Mouse (Mus musculus): ENCODE measurements at regions not wholly inside any gene's neighbourhood (a gene's known extent, or its start where the extent isn't known, plus 50 kb on each side); places are given as distances from the start of the nearest gene placed in this dataset.

DNA sequence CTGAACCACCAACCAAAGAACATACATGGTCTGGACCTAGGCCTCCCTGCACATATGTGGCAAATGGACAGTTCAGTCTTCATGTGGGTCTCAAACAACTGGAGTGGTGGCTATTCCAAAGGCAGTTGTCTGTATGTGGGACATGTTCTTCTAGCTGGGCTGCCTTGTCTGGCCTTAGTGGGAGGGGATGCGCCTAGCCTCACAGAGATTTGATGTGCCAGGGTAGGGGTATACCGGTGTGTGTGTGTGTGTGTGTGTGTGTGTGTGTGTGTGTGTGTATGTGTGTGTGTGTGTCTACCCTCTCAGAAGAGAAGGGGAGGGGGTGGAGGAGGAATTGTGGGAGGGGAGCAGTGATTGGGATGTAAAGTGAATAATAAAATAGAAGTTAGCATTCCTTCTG, 344.0 kb downstream of the Dhx35 start:
- DNase-seq (ENCODE audit: low spot score), result no peak

DNA sequence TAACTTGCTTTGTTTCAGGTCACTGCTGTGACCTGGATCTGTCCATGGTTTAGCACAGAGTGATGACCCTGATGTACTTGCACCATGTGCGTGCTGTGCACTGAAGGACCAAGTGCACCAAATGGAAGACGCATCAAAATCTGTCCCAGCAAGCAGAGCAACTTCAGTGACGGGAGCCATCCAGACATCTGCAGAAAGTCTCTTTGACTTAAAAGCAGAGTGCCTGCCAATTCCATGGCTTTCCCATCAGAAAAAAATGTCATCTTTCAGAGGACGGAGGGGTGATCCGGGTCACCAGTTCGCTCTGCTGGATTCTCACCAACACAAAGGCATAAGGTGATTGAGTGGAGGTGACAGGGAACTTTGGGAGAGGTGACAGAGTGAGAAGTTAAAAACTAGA, 351.4 kb downstream of the Dhx35 start:
- no peak for DNase-seq (ENCODE audit: low spot score)

DNA sequence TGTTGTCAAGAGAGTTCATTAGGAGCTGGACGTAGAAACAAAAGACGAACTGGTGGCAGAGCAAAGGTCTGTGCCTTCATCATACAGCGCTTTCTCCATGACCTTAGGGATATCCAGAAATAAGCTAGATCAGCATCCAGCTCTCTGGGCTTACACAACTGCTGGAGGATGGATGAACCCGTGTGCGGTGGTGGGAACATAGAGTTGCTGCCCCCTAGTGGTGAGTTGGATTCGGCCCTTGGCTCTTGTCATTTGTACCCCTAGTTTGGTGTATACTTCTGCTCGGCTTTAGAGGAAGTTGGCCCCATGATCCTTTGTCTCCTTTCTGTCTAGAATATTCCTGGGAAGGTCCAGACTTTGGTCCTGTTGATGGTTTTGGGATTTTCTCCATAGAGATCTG, 369.4 kb downstream of the Dhx35 start:
- DNase-seq (ENCODE audit: low spot score), result no peak

DNA sequence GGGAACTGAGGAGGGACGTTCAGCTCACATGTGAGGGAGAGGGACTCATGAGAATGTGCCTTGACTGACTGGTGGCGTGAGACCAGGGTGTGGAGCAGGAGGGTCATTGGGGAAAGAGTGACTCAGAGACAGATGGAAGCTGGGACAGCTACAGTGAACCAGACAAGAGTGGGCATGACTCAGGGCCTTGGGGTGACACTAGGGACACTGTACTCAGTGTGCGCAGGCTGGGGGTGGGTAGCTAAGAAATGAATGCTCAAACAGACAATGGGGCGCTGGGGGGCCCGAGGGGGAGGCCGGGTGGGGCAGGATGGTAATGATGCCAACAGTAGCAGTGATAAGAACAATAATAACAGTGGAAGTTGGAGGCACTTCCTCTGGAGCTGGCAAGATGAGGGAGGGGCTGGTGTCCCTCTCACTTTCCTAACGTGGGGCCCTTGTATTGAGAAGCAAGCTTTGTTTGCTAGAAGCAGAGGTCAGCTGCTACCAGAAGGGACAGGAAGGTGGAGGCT, 374.0 kb downstream of the Dhx35 start:
- no peak for DNase-seq (ENCODE audit: low spot score)

DNA sequence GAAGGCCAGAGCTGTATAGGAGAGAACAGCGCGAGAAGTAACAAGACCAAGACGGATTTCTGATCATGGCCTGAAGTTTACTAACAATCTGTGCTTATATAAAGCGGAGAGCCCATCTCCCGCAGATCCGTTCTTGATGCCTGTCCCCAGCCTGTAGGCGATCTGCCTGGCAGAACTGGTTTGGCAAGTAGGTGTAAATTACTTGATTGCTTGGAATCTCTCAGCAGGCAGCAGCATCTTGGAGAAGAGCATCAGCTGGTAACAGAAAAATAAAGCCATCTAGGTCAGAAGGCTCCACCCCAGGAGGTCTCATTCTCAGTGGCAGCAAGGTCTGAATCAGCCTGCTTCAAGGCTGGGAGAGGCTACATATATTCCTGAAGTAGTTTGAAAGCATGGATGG, 401.5 kb downstream of the Dhx35 start:
- DNase-seq (ENCODE audit: low spot score), result no peak

DNA sequence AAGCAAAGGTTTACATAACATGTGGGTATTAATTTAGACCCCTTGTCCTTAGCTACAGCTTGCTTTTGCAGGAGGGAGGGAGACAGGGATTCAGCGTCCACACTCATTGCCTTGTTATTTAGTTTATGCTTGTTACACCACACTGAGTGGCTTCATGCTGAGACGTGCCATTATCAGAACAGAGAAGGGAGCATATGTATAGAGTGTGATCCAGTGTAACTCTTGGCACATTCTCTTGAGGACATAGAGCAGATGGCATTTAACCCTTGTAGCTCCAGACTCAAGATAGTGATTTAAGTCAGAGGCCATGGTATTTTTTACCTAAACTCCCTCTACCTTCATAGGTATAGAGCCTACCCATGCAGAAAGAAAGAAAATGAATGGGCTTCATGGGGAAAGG, 437.7 kb downstream of the Dhx35 start:
- no peak for DNase-seq (ENCODE audit: low spot score)

DNA sequence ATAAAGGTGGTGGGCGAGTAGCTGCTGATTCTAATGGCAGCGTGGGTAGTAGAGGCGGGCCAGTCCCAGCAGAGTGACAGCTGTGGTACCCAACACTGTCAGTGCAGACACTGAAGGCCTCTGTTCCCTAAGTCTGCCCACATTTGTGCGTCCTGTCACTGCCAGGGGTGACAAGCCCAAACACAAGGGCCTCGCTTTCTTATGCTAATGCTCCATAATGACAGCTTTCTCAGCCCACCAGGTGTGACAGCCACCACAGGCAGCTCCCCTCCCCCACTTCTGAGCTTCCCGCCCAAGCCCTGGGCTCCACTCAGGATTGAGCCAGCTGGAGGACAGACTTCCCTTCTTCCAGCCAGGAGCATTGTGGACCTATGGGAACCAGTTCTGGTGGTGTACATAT, 440.4 kb downstream of the Dhx35 start:
- no peak for DNase-seq (ENCODE audit: low spot score)

DNA sequence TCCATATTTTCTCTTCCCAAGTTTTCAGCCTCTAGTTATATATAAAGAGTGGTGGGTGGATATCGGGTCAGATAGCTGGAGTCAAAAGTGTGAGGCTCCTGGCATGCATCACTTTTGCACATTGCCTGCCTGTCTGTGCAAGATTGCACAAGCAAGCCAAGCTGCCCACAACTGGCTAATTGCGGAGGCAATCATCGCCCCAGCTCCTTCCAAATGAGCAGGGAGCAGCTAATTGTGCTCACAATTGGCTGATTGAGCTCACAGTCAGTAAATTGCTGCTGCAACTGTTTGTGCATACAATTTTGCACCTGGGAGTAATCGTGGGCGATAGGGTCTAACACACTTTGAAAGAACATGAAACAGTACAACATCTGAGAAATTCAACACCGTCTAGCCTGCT, 455.5 kb downstream of the Dhx35 start:
- no peak for DNase-seq (ENCODE audit: low spot score)

DNA sequence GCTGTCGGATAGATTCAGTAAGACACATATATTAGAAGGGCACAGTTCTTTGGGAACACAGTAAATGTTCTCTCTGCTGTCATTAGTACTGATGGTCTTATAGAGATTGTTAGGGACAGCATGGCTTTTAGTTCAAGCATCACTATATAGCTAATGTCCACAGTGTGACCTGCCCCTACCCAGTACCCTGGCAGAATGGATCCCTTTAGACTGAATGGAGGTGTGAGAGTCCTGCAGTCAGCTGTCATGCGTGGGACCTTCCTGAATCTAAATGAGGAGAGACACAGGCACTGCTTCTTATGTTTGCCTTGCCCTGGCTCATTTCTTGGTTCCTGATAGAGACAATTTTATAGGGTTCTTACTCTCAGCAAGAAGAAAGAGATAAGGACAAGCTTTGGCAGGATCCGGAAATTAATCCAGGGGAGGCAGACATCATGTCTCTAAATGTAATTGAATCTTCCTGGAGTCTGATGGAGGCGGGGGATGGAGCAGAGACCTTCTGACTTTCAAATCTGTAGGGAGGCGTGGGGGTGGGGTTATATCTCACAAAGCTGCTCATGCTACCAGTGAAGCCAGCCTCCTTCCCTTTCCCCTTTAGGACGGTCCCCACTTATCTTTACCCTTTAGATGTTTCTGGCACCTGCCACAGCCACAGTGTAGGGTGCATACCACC, 456.5 kb downstream of the Dhx35 start:
- DNase-seq (ENCODE audit: low spot score), result no peak

DNA sequence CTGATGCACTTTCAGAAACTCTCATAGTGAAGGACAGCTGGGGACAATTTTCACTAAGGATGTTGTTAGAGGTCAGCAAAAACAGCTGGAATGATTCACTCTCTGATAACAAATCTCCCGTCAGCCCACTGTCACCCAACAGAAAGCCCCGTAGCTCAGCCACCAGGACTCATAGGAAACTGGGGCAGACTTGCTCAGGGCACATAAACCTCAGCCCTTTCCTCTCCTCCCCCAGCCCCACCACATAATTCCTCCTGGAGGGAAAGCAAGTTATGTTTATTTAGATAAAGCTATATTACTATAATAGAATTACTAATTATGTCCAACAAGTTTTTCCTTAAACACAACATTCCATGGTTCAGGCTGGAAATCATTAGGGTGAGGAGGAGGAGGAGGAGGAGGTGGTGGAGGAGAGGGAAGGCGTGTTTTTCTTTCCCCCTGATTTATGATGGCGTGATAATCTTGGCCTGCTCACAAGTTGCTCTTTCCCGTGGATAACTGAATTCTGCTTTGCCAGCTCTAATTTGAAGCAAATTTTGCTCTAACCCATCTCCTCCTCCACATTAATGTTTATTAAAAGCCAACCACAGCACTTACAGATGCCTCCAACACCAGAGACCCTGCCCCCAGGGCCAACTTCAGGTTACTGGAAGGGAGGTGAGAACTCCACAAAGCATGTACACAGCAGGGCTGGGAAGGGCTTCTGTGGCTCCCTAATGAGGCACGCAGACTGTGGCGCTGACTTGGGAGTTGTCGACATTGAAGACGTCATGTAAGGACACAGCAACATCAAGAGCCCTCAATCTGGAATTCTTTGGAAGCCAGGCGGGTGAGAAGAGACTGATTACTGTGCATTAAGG, 475.8 kb downstream of the Dhx35 start:
- no peak for DNase-seq (ENCODE audit: low spot score)

DNA sequence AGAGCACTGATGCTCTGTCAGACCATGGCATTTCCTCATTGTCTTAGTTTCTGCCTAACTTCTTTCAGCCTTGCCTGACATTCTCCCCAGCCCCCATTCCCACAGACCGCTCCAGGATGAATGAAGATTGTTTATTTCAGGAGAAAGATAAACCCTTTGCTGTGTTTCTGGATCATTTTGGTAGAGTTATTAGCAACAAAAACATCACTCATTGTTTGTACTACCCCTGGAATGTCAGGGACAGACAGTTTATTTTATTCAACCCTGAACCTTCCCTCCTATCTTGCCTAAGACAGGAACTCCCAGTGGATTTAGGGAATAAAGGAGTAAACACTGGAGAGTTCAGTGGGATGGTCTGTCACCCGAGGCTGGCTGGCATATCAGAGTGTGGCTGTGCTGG, 484.3 kb downstream of the Dhx35 start:
- DNase-seq (ENCODE audit: low spot score), result no peak

DNA sequence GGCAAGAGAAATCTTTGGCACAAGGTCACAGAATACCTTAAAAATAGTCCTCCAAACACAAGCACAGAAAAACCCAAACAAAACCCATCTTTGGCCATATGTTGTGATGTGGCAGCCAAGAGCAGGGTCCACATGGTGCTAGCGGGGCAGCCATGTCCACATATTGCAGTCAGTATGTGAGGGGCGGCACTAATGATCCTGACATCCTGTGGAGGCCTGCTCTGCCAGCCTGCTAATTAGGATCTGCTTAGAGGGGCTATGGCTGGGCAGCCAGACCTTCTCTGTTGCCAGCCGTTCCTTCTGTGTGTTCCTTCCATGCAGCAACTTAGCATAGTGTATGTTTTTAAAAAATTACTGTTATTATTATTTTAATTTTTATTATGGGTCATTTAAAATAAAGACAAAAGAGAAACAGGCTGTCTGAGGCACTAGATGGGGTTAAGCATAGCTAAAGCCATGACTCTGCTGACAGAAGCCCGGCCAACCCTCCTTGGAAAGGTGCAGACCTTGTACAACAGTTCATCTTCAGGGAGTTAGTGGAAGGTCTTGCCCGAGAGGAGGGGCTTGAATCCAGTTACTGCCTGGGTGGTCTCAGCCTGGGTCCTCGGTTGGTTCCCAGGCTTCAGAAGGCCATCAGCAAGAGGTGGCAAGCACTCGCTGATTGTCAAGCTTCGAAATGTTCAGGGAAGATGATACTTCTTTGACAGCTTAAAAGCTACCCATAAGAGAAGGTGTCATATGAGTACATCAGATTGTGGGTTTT, 487.1 kb downstream of the Dhx35 start:
- no peak for DNase-seq (ENCODE audit: low spot score)

DNA sequence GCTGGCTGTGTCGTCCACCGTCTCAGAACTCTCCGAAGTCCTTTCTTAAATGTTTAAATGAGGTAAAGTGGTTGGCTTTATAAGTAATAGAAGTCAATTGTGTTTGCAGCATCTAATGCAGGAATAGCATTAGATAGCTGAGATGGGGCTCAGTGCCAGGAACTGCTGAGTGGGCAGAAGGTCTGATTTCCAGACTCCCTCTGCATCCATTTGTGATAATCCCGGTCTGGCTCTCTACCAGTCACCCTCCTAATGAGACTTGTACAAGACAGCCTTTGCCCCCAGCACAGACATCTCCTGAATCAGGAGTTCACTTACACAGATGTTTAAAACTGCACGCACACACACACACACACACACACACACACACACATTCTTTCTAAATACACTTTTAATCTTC, 489.5 kb downstream of the Dhx35 start:
- DNase-seq (ENCODE audit: low spot score), result no peak

DNA sequence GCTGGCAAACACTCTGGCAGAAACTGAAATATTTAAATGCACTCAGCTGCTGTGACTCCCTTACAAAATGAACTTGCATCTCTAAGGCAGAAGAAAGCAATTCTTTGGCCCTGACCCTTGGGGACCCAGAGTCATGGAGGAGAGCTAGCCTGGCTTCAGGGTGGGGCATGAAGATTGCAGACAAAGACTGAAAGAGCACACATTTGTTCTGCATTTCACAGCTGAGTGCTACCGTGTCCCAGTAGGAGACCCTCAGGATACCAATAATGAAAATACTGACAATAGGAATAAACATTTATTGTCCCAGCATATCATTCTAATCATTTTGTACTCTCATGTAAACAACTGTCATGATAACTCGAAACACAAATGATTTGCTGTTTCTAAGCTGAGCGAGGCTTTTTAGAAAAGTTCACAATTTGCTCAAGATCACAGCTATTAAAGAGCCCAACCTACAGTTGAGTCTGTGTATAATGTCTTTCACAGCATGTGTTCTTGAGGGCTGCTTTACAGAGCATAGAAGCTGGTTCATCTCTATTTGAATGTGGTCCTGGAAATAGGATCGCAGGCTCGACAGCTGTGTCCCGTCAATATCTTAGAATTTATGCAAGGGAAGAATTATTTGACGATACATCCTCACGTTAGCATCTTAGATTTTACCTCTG, 490.1 kb downstream of the Dhx35 start:
- no peak for DNase-seq (ENCODE audit: low spot score)

DNA sequence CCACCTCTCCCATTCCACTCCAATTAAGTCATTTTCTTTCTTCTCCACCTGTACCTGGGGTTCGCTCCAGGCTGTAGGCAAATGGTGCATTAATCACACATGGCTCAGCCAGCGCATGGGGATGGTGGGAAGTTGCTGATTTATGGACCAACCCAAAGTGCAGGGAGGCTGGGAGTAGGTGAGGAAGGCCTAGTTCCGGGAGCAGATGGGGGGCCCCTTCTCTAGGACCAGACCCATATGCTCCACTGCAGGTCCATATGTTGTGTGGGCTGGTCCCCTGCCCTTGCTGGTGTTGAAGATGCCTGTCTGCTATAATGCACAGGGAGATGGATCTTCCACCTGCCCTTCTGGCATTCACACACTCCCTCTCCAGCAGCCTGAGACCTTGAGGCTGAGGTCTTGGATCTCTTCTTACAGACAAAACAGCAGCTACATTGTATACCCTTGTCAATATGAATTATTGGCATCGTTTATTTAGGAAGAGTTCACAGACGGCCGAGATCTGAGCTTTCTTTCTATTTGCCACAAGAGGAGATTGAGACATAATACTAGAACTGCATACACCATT, 493.5 kb downstream of the Dhx35 start:
- no peak for DNase-seq (ENCODE audit: low spot score)

DNA sequence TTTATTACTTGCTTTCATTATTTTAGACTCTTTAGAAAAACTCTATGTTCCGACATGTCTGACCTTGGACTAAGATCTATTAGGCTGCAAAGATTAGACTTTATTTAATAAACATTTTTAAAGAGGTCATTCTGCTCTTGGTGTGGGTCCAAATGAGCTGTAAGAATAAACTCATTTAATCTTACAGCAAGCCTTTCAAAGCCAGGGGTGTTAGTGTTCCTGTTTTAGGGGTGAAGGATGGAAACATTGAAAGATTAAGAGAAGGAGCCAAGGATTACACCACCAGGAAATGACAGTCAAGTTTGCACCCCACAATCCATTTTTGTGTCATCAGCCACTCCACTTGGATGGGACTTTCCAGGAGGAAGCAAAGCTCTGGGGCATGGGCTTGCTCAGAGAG, 495.5 kb downstream of the Dhx35 start:
- no peak for DNase-seq (ENCODE audit: low spot score)

DNA sequence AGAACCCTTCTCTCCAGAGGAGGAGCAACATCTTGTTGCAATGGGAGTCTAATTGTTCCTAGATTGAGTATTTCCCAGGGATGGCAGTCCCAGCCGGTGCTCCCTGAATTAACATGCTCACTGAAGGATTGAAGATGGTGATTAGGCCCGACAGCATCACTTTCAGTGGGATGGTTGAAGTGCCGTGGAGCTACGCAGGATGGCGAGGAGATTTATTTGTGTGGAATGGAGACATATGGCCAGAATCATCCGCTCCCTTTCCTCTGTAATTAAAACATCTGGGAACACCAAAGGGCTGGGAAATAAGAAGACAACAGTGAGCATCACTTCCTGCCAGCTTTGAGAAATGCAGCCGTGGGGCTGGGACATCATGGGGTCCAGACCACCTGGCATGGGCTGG, 512.4 kb downstream of the Dhx35 start:
- DNase-seq (ENCODE audit: low spot score), result no peak

DNA sequence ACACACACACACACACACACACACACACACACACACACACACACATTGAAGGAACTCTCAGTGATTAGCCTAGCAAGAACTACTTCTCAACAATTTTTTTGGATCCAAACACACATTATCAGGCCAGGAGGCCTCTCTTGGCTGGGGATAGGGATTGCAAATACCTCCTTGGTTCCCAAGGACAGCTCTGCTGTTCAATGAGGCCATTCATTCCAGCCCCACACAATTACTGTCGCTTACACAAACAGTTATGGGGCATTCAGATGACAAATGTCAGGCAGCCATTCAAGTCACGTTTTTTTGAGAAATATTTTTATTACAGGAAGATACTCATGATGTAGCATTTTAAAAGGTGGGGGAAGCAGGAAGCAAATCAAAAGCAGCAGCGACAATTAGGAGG, 540.1 kb downstream of the Dhx35 start:
- DNase-seq (ENCODE audit: low spot score), result no peak

DNA sequence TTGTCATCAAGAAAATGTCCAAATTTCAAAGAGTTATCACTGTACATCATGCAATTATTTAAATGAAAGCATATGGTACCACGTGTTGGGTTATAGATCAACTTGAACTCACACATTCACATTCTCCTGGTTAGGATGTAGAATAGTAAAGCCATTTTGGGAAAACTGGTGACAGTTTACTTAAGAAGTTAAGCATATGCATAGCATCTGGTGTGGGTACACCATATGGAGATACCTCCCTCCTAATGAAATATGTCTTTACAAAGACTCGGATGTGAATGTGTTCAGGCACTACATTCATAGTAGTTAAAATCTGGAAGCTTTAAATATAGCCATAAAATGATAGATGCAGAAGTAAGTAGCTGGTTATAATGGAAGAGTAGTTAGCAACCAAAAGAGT, 542.0 kb downstream of the Dhx35 start:
- no peak for DNase-seq (ENCODE audit: low spot score)

DNA sequence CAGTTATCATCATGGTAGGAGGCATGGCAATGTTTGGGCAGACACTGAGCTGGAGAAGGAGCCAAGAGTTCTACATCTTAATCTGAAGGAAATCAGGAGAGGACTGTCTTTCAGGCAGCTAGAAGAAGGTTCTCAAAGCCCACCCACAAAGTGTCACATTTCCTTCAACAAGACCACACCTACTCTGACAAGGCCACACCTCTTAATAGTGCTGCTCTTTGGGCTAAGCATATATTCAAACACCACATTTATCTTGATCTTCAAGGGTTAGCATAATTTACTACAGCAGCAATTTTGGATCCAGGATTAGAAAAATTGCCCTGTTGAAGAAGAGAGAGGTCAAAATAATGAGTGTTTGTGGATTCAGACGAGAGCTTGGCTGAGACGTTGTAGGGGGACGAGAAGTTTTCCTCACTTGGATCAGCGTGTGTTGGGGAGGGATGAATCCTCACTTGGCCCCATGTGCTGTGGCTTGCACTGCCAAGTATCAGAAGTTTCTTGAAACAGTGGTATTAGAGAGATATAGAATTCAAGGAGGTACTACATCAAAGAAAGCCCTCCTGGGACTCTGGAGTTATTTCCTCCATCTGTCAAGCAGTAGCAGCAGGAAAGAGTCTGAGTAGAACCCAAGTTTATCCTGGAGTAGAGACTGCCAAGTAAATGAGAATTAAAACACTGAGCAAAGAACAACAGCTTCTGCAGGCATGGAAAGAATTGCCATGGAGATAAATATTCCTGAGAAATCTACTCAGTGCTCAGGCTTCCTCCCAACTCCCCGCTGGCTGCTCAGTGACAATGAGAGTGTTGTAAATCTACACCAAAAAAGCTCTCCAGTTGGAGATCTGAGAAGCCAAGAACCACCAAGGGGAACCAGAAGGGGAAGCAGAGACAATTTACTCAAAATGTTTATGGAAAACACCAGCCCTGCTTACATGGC, 549.3 kb downstream of the Dhx35 start:
- DNase-seq (ENCODE audit: low spot score), result no peak

DNA sequence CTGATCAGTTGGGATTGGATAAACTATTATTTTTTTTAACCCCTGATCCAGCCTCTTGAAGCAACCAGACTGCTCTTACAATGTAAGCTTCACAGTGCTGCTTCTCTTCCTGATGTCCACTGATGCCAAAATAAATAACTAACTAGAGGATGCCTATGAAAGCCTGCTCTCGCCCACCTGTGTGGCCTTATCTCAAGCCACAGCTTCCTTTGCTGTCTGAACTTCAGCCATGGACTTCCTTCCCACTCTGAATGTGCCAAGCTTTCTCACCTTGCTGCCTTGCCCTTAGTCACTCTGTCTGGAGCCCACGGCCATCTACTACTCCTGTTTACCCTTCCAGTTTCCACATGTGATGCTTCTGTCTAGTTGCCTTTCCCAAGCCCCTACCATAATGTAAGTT, 559.6 kb downstream of the Dhx35 start:
- no peak for DNase-seq (ENCODE audit: low spot score)

Measured in urinary bladder, adult 2 months (tissue).